Mouse (Mus musculus) kidney, adult 2 months (tissue): ENCODE measurements at regions not wholly inside any gene's neighbourhood (a gene's known extent, or its start where the extent isn't known, plus 50 kb on each side); places are given as distances from the start of the nearest gene placed in this dataset.

Source experiments
- CTCF ChIP-seq: fragments of 200-500 bp; conservative IDR thresholded peaks from 2 replicates; pipeline ENCODE4 v1.5.1; 2011; ENCODE audit warnings: low read depth, mild to moderate bottlenecking, control low read depth, low read length, moderate library complexity, mixed read lengths; ENCODE audit not compliant: insufficient read depth, insufficient read length
- POLR2A ChIP-seq: fragments of 200-500 bp; IDR thresholded peaks from one replicate; pipeline ENCODE4 v1.6.1; 2011; ENCODE audit warnings: low read depth, low read length, control low read depth

DNA sequence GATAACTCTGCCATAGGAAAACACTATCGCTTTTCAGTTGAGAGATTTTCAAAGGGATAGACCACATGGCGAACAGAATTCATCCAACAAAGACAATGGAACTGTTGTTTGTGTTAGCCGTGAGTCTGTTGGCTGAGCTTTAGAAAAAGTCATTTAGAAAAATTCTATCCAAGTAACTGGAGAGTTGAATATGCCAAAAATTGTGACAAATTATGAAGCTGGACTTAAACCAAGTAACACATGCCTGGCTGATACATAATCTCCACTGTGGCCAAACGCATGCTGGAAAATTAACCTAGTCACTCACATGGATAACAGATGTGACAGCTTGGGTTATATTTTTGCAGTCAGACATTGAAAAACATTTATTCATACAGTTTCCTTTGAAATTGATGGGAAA is 110.1 kb upstream of the L3mbtl4 start:
- no peak for TF ChIP-seq POLR2A
- no peak for TF ChIP-seq CTCF
